Mouse (Mus musculus) midbrain, embryonic 12.5 days (tissue): ENCODE results near the gene Cog7. TPM values are rescaled to one million over a fixed set of nuclear protein-coding genes. Genes with fewer than 3 reads are reported as not detected.

Experiments used
- ATAC-seq: fragments of 200-750 bp; cut with Nextera tagmentation; 2 replicates; pipeline ENCODE4 v1.8.0; 2017; ENCODE audit warnings: low read depth, moderate TSS enrichment, moderate library complexity; ENCODE audit not compliant: low FRiP score
- H3K27ac ChIP-seq: fragments of 300-500 bp; sonication (generic); replicated peaks from 2 replicates; pipeline ENCODE4 v1.5.1; 2016; ENCODE audit warnings: mild to moderate bottlenecking
- H3K27me3 ChIP-seq: fragments of 300-500 bp; sonication (generic); 2 replicates; pipeline ENCODE4 v1.6.1; 2016; ENCODE audit warnings: mild to moderate bottlenecking
- H3K36me3 ChIP-seq: fragments of 300-500 bp; sonication (generic); 2 replicates; pipeline ENCODE4 v1.6.1; 2016
- H3K4me1 ChIP-seq: fragments of 300-500 bp; sonication (generic); 2 replicates; pipeline ENCODE4 v1.6.1; 2016
- H3K4me2 ChIP-seq: fragments of 300-500 bp; sonication (generic); replicated peaks from 2 replicates; pipeline ENCODE4 v1.6.1; 2016; ENCODE audit warnings: mild to moderate bottlenecking, moderate library complexity
- H3K4me3 ChIP-seq: fragments of 300-500 bp; sonication (generic); 2 replicates; pipeline ENCODE4 v1.5.1; 2016; ENCODE audit warnings: mild to moderate bottlenecking
- H3K9ac ChIP-seq: fragments of 300-500 bp; sonication (generic); replicated peaks from 2 replicates; pipeline ENCODE4 v1.6.1; 2016; ENCODE audit warnings: mild to moderate bottlenecking, moderate library complexity
- H3K9me3 ChIP-seq: fragments of 300-500 bp; sonication (generic); 2 replicates; pipeline ENCODE4 v1.6.1; 2016; ENCODE audit warnings: mild to moderate bottlenecking
- WGBS: fragments of 180-500 bp; shearing (Covaris S2); methylation state at CpG from one replicate; pipeline ENCODE4 v1.1.7; 2016; 5-methylcytosine and 5-hydroxymethylcytosine counted together
- polyA plus RNA-seq: library from polyadenylated mRNA; unstranded; fragments of >200 nt; fragmentation: Nextera tagmentation; extraction: Ambion mirVana; gene quantifications from 2 replicates; pipeline ENCODE4 v1.2.1, GENCODE M21; 2016

Gene Cog7
- polyA plus RNA-seq, 1 experiment from 2014 or later: 20.7 TPM

- no peaks in the 10 kb centered on the region for H3K4me1 ChIP-seq
- H3K4me2 ChIP-seq: no peak overlapping the region
- no peaks in the 10 kb centered on the region for H3K9me3 ChIP-seq
- no peak overlapping the region for H3K27ac ChIP-seq
- H3K27me3 ChIP-seq: no peaks in the 10 kb centered on the region
- peaks cover 32% of the 10 kb centered on the region for H3K36me3 ChIP-seq
- 84% methylated on average over 5 of the region's 5 CpGs for WGBS
- no peak overlapping the region for H3K9ac ChIP-seq
- no peak overlapping the region for H3K4me3 ChIP-seq
- no peak for ATAC-seq
Observed at GRCm38 (mm10) chr7:121946196-121946595, 35.3 kb downstream of the Cog7 start.

- 94% methylated on average over 2 of the region's 2 CpGs for WGBS
Observed at GRCm38 (mm10) chr7:121942371-121942770, 39.1 kb downstream of the Cog7 start.

GRCm38 (mm10) chr7:121941640-121942039, 39.9 kb downstream of the Cog7 start:
- Histone ChIP-seq H3K27ac (no peak overlapping the region), H3K9me3 (no peaks in the 10 kb centered on the region), H3K9ac (no peak overlapping the region), H3K4me3 (no peak overlapping the region), H3K27me3 (no peaks in the 10 kb centered on the region), H3K4me1 (0 out of 2 replicates have a peak, but pooled peaks cover 11% of the 10 kb centered on the region), H3K4me2 (no peak overlapping the region), H3K36me3 (peaks cover 18% of the 10 kb centered on the region)
- no peak for ATAC-seq
- WGBS: 96% methylated on average over 3 of the region's 3 CpGs

More at GRCm38 (mm10) chr7:121942371-121942770, 39.1 kb downstream of the Cog7 start:
- H3K27me3 ChIP-seq: no peaks in the 10 kb centered on the region
- H3K9ac ChIP-seq: no peak overlapping the region
- H3K36me3 ChIP-seq: peaks cover 18% of the 10 kb centered on the region
- no peak overlapping the region for H3K4me3 ChIP-seq
- no peak for ATAC-seq
- H3K27ac ChIP-seq: no peak overlapping the region
- H3K9me3 ChIP-seq: no peaks in the 10 kb centered on the region
- H3K4me2 ChIP-seq: no peak overlapping the region
- 0 out of 2 replicates have a peak, but pooled peaks cover 11% of the 10 kb centered on the region for H3K4me1 ChIP-seq

- H3K4me1 ChIP-seq: 0 out of 2 replicates have a peak, but pooled peaks cover 11% of the 10 kb centered on the region
- H3K27ac ChIP-seq: no peak overlapping the region
- WGBS: 93% methylated on average over 3 of the region's 3 CpGs
- H3K9ac ChIP-seq: no peak overlapping the region
- peaks cover 18% of the 10 kb centered on the region for H3K36me3 ChIP-seq
- no peaks in the 10 kb centered on the region for H3K27me3 ChIP-seq
- no peaks in the 10 kb centered on the region for H3K9me3 ChIP-seq
- no peak for ATAC-seq
- no peak overlapping the region for H3K4me3 ChIP-seq
- H3K4me2 ChIP-seq: no peak overlapping the region
Observed at GRCm38 (mm10) chr7:121941016-121941415, 40.5 kb downstream of the Cog7 start.

GRCm38 (mm10) chr7:121939729-121940128, 41.8 kb downstream of the Cog7 start:
- 0 out of 2 replicates have a peak, but pooled peaks cover 11% of the 10 kb centered on the region for H3K4me1 ChIP-seq
- no peak overlapping the region for H3K4me3 ChIP-seq
- ATAC-seq: 0 out of 2 replicates have a peak, but pooled peaks have one; percentile 30
- no peaks in the 10 kb centered on the region for H3K9me3 ChIP-seq
- H3K27ac ChIP-seq: peak overlapping the region; percentile 36; the same call in 1 of the 2 replicates
- H3K27me3 ChIP-seq: no peaks in the 10 kb centered on the region
- H3K9ac ChIP-seq: no peak overlapping the region
- WGBS: 37% methylated on average over 4 of the region's 4 CpGs
- H3K4me2 ChIP-seq: no peak overlapping the region
- peaks cover 27% of the 10 kb centered on the region for H3K36me3 ChIP-seq

GRCm38 (mm10) chr7:121939244-121939643, 42.3 kb downstream of the Cog7 start:
- 62% methylated on average over 6 of the region's 6 CpGs for WGBS
- H3K9me3 ChIP-seq: no peaks in the 10 kb centered on the region
- peaks cover 27% of the 10 kb centered on the region for H3K36me3 ChIP-seq
- H3K4me3 ChIP-seq: no peak overlapping the region
- no peak overlapping the region for H3K9ac ChIP-seq
- no peak for ATAC-seq
- 0 out of 2 replicates have a peak overlapping the region, but pooled peaks have one; percentile 36 for H3K27ac ChIP-seq
- H3K27me3 ChIP-seq: no peaks in the 10 kb centered on the region
- no peak overlapping the region for H3K4me2 ChIP-seq
- H3K4me1 ChIP-seq: 0 out of 2 replicates have a peak, but pooled peaks cover 11% of the 10 kb centered on the region

- Histone ChIP-seq H3K36me3 (peaks cover 21% of the 10 kb centered on the region), H3K4me2 (no peak overlapping the region), H3K4me3 (no peak overlapping the region), H3K27ac (no peak overlapping the region), H3K9ac (no peak overlapping the region), H3K4me1 (0 out of 2 replicates have a peak, but pooled peaks cover 11% of the 10 kb centered on the region), H3K9me3 (no peaks in the 10 kb centered on the region), H3K27me3 (no peaks in the 10 kb centered on the region)
- WGBS: 81% methylated on average over 8 of the region's 8 CpGs
- no peak for ATAC-seq
Observed at GRCm38 (mm10) chr7:121938124-121938891, 43.2 kb downstream of the Cog7 start.

GRCm38 (mm10) chr7:121936861-121937630, 44.5 kb downstream of the Cog7 start:
- Histone ChIP-seq H3K4me3 (no peak overlapping the region), H3K9me3 (no peaks in the 10 kb centered on the region), H3K27me3 (no peaks in the 10 kb centered on the region), H3K4me2 (no peak overlapping the region), H3K36me3 (peaks cover 17% of the 10 kb centered on the region; the same call in 1 of the 2 replicates), H3K27ac (no peak overlapping the region), H3K4me1 (0 out of 2 replicates have a peak, but pooled peaks cover 11% of the 10 kb centered on the region), H3K9ac (no peak overlapping the region)
- no peak for ATAC-seq
- 78% methylated on average over 14 of the region's 14 CpGs for WGBS

GRCm38 (mm10) chr7:121935906-121936794, 45.4 kb downstream of the Cog7 start:
- Histone ChIP-seq H3K4me2 (no peak overlapping the region), H3K27ac (no peak overlapping the region), H3K36me3 (peaks cover 18% of the 10 kb centered on the region; the same call in 1 of the 2 replicates), H3K9me3 (no peaks in the 10 kb centered on the region), H3K27me3 (no peaks in the 10 kb centered on the region), H3K9ac (no peak overlapping the region), H3K4me3 (no peak overlapping the region), H3K4me1 (0 out of 2 replicates have a peak, but pooled peaks cover 11% of the 10 kb centered on the region)
- no peak for ATAC-seq
- 89% methylated on average over 12 of the region's 12 CpGs for WGBS

- Histone ChIP-seq H3K4me2 (no peak overlapping the region), H3K27ac (no peak overlapping the region), H3K4me1 (0 out of 2 replicates have a peak, but pooled peaks cover 11% of the 10 kb centered on the region), H3K27me3 (no peaks in the 10 kb centered on the region), H3K4me3 (no peak overlapping the region), H3K9ac (no peak overlapping the region), H3K9me3 (no peaks in the 10 kb centered on the region), H3K36me3 (peaks cover 26% of the 10 kb centered on the region)
- WGBS: 89% methylated on average over 2 of the region's 2 CpGs
- ATAC-seq: no peak
Observed at GRCm38 (mm10) chr7:121934346-121934745, 47.2 kb downstream of the Cog7 start.

GRCm38 (mm10) chr7:121933675-121934074, 47.8 kb downstream of the Cog7 start:
- 77% methylated on average over 6 of the region's 6 CpGs for WGBS
- ATAC-seq: no peak
- H3K4me1 ChIP-seq: 0 out of 2 replicates have a peak, but pooled peaks cover 4% of the 10 kb centered on the region
- H3K36me3 ChIP-seq: peaks cover 31% of the 10 kb centered on the region
- H3K4me2 ChIP-seq: no peak overlapping the region
- no peak overlapping the region for H3K4me3 ChIP-seq
- no peak overlapping the region for H3K9ac ChIP-seq
- no peaks in the 10 kb centered on the region for H3K9me3 ChIP-seq
- H3K27me3 ChIP-seq: no peaks in the 10 kb centered on the region
- no peak overlapping the region for H3K27ac ChIP-seq
